Mouse (Mus musculus): Measurements from ENCODE around the gene Znhit1. TPM values are rescaled to one million over a fixed set of nuclear protein-coding genes. Genes with fewer than 3 reads are reported as not detected.

The Znhit1 gene
- total and polyA plus RNA-seq, 2 experiments from 2014 or later: 45.6 to 77.0 TPM

DNA sequence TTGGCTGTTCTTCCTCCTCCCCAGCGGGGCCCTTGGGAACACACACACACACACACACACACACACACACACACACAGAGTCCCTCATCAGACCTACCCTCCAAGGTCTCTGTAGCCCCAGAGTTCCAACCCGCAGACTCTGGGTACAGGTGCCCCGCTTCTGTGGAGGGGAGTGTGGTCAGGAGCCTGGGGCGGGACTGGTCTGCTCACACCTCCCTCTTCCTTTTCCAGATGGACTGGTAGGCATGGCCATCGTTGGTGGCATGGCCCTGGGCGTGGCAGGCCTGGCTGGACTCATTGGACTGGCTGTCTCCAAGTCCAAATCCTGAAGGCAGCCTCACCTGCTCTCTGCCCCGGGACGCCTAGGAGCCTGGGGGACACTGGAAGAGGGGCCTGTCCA, 22.1 kb downstream of the Znhit1 start:
- DNase-seq (ENCODE audit: low spot score) (no peak), ATAC-seq (ENCODE audit: insufficient read depth, low read depth) (no peak)
- Histone ChIP-seq H3K4me1 (ENCODE audit: control insufficient read depth, insufficient read depth) (peaks cover 22% of the 10 kb centered on the region; the same call in 1 of the 2 replicates), H3K9me3 (replicated peaks; ENCODE audit: control insufficient read depth, low read length) (no peaks in the 10 kb centered on the region), H3K4me3 (ENCODE audit: low read depth, low read length) (no peak overlapping the region), H3K9ac (replicated peaks; ENCODE audit: low read depth, low read length) (no peak overlapping the region), H3K27me3 (ENCODE audit: control insufficient read depth, insufficient read depth, low read length) (no peaks in the 10 kb centered on the region), H3K27ac (ENCODE audit: low read depth) (peak overlapping the region; percentile 85), H3K4me2 (ENCODE audit: low read depth, low read length) (no peak overlapping the region), H3K36me3 (replicated peaks; ENCODE audit: control insufficient read depth, insufficient read depth, low read length) (peaks cover 34% of the 10 kb centered on the region)
- 81% methylated on average over 7 of the region's 8 CpGs for WGBS
- no peak for TF ChIP-seq CTCF (IDR thresholded peaks at IDR 0.05; ENCODE audit: low read depth)
- no peak for TF ChIP-seq EP300 (IDR thresholded peaks at IDR 0.05; ENCODE audit: low read depth)

- H3K9ac ChIP-seq (replicated peaks; ENCODE audit: low read depth, low read length): no peak overlapping the region
- TF ChIP-seq EP300 (IDR thresholded peaks at IDR 0.05; ENCODE audit: low read depth): no peak
- no peak for TF ChIP-seq CTCF (IDR thresholded peaks at IDR 0.05; ENCODE audit: low read depth)
- H3K27me3 ChIP-seq (ENCODE audit: control insufficient read depth, insufficient read depth, low read length): no peaks in the 10 kb centered on the region
- no peak overlapping the region for H3K4me2 ChIP-seq (ENCODE audit: low read depth, low read length)
- WGBS: 63% methylated on average over 9 of the region's 9 CpGs
- DNase-seq (ENCODE audit: low spot score): no peak
- no peak overlapping the region for H3K4me3 ChIP-seq (ENCODE audit: low read depth, low read length)
- H3K36me3 ChIP-seq (replicated peaks; ENCODE audit: control insufficient read depth, insufficient read depth, low read length): peaks cover 34% of the 10 kb centered on the region
- H3K4me1 ChIP-seq (ENCODE audit: control insufficient read depth, insufficient read depth): peaks cover 22% of the 10 kb centered on the region; the same call in 1 of the 2 replicates
- no peaks in the 10 kb centered on the region for H3K9me3 ChIP-seq (replicated peaks; ENCODE audit: control insufficient read depth, low read length)
- ATAC-seq (ENCODE audit: insufficient read depth, low read depth): no peak
- H3K27ac ChIP-seq (ENCODE audit: low read depth): peak overlapping the region; percentile 85; the same call in 1 of the 2 replicates
Measured at GRCm38 (mm10) chr5:136965210-136965609, 22.6 kb downstream of the Znhit1 start.

DNA sequence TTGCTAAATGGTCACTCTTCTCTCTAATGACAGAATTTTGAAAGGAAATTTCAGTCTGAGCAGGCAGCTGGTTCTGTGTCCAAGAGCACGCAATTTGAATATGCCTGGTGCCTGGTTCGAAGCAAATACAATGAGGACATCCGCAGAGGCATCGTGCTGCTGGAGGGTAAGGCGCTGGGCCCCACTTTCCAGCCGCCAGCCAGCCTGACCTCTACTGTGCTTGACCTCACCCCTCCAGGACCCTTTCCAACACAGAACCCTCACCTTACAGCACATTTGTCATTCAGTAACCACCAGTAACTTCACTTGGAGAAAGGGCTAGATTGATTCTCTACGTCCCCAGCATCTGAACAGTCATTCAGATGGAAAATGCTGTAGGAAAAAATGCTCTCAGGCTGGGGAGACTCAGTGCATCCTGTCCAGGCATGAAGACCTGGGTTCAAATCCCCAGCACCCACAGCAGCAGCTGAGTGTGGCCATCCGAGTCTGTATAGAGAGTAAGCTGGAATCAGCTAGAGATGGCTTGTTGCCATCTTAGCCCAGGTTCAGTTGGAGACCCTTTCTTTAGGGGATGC, 24.8 kb downstream of the Znhit1 start:
- Histone ChIP-seq H3K4me2 (ENCODE audit: low read depth, low read length) (peak overlapping the region; percentile 86), H3K4me3 (ENCODE audit: low read depth, low read length) (peak overlapping the region; percentile 84), H3K9ac (replicated peaks; ENCODE audit: low read depth, low read length) (no peak overlapping the region), H3K4me1 (ENCODE audit: control insufficient read depth, insufficient read depth) (peaks cover 21% of the 10 kb centered on the region; the same call in 1 of the 2 replicates), H3K27me3 (ENCODE audit: control insufficient read depth, insufficient read depth, low read length) (no peaks in the 10 kb centered on the region), H3K9me3 (replicated peaks; ENCODE audit: control insufficient read depth, low read length) (no peaks in the 10 kb centered on the region), H3K36me3 (replicated peaks; ENCODE audit: control insufficient read depth, insufficient read depth, low read length) (peaks cover 34% of the 10 kb centered on the region), H3K27ac (ENCODE audit: low read depth) (no peak overlapping the region)
- WGBS: 73% methylated on average over 8 of the region's 8 CpGs
- TF ChIP-seq CTCF (IDR thresholded peaks at IDR 0.05; ENCODE audit: low read depth): no peak
- no peak for TF ChIP-seq EP300 (IDR thresholded peaks at IDR 0.05; ENCODE audit: low read depth)
- DNase-seq (ENCODE audit: low spot score) (no peak), ATAC-seq (ENCODE audit: insufficient read depth, low read depth) (no peak)

DNA sequence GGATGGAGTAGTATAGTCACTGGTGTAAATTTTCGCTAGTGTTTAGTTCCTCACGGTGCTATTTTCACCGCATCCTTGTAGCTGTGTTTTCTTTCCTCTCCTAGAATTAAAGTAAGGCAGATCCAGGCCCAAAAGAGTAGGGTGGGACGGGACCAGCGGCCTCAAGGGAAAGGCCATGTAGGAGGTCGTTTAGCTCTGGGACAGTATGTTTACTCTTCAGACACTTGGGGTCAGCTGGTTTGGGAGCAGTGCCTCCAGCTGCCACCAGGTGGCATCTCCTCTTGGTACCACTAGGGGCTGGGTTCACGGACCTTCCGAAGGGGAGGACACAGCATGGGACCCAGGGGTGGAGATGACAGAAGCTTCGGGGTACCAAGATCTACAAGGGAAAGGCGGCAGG, 25.3 kb downstream of the Znhit1 start:
- DNase-seq (ENCODE audit: low spot score) (peak; percentile 85), ATAC-seq (ENCODE audit: insufficient read depth, low read depth) (peak; percentile 76)
- TF ChIP-seq CTCF (IDR thresholded peaks at IDR 0.05; ENCODE audit: low read depth) (peak; percentile 91), EP300 (IDR thresholded peaks at IDR 0.05; ENCODE audit: low read depth) (no peak)
- Histone ChIP-seq H3K27me3 (ENCODE audit: control insufficient read depth, insufficient read depth, low read length) (no peaks in the 10 kb centered on the region), H3K27ac (ENCODE audit: low read depth) (peak overlapping the region; percentile 88), H3K4me1 (ENCODE audit: control insufficient read depth, insufficient read depth) (peaks cover 18% of the 10 kb centered on the region; the same call in 1 of the 2 replicates), H3K9me3 (replicated peaks; ENCODE audit: control insufficient read depth, low read length) (no peaks in the 10 kb centered on the region), H3K4me2 (ENCODE audit: low read depth, low read length) (peak overlapping the region; percentile 86), H3K4me3 (ENCODE audit: low read depth, low read length) (peak overlapping the region; percentile 84), H3K36me3 (replicated peaks; ENCODE audit: control insufficient read depth, insufficient read depth, low read length) (peaks cover 37% of the 10 kb centered on the region), H3K9ac (replicated peaks; ENCODE audit: low read depth, low read length) (peak overlapping the region; percentile 79)
- 1% methylated on average over 10 of the region's 10 CpGs for WGBS

DNA sequence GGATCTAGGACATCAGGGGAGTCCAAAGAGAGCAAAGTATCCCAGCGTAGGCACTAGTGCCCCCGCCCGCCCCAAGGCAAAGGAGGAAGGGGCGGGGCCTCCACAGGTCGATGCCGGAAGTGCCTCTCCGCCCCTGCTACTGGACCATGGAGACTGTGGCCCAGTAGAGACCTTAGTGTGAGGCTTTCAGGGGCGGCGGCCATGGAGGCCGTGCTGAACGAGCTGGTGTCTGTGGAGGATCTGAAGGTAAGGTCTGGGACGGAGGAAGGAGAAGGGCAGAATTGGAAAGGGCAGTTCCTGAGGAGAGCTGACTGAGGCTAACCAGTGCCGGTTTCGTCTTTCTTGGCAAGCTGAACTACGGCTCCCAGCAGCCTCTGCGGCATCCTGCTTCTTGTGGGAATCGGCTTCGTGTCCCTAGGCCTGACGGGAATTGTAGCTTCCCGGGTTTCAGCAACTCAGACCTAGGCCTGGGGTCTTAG, 25.8 kb downstream of the Znhit1 start:
- under 1% methylated on average over 20 of the region's 20 CpGs for WGBS
- Histone ChIP-seq H3K9ac (replicated peaks; ENCODE audit: low read depth, low read length) (peak overlapping the region; percentile 79), H3K4me2 (ENCODE audit: low read depth, low read length) (peak overlapping the region; percentile 86), H3K36me3 (replicated peaks; ENCODE audit: control insufficient read depth, insufficient read depth, low read length) (peaks cover 41% of the 10 kb centered on the region), H3K27me3 (ENCODE audit: control insufficient read depth, insufficient read depth, low read length) (no peaks in the 10 kb centered on the region), H3K9me3 (replicated peaks; ENCODE audit: control insufficient read depth, low read length) (no peaks in the 10 kb centered on the region), H3K4me1 (ENCODE audit: control insufficient read depth, insufficient read depth) (peaks cover 14% of the 10 kb centered on the region; the same call in 1 of the 2 replicates), H3K27ac (ENCODE audit: low read depth) (peak overlapping the region; percentile 88), H3K4me3 (ENCODE audit: low read depth, low read length) (peak overlapping the region; percentile 84)
- DNase-seq (ENCODE audit: low spot score) (peak; percentile 91), ATAC-seq (ENCODE audit: insufficient read depth, low read depth) (peak; percentile 89)
- peak; percentile 6; the same call in 1 of the 2 replicates for TF ChIP-seq CTCF (IDR thresholded peaks at IDR 0.05; ENCODE audit: low read depth)
- TF ChIP-seq EP300 (IDR thresholded peaks at IDR 0.05; ENCODE audit: low read depth): no peak

Measured in heart, postnatal 0 days (tissue).